In the genomic region with DNA sequence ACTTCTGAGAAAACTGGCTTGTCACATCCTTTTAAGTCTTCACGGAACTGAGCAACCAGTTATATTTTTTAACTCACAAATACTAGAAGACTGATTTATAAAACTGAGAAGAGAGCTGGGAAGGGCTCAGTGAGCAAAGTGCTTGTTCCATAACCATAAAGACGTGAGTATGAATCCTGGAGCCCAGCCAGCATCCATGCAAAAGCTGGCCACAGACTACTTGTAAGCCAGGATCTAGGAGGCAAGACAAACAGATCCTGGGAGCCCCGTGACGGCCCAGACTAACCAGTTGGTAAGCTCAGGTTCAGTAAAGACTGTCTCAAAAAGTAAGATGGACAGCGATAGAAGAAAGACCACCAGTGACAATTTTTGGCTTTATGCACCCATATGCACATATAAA, we compare ENCODE assay signal across 17 mouse cellular contexts.
DNase-seq lines count a peak whose midpoint lies in the region; ATAC-seq lines count a peak whose summit lies in the region.
"Had no signal": no experiment of that assay in that cellular context is flagged by ENCODE, and none has a peak within 500 bp of the region (broad histone marks: within the 10 kb centered on the region; RNA-seq: fewer than 3 reads in every experiment).

No protein-coding gene starts in this region.

- no peak overlapping the region for H3K4me3 ChIP-seq in embryonic facial prominence, embryonic 14.5 days (ENCODE audit: low read depth, low read length)
- no peak overlapping the region for H3K4me3 ChIP-seq in embryonic facial prominence, embryonic 10.5 days
- H3K4me3 ChIP-seq: forebrain, embryonic 10.5 days; kidney, embryonic 15.5 days; liver, embryonic 13.5 days; megakaryocyte, embryonic 14.5 days; midbrain, embryonic 13.5 days had no signal

- H3K9me3 ChIP-seq in embryonic facial prominence, embryonic 14.5 days (ENCODE audit: control insufficient read depth, low read length): no peaks in the 10 kb centered on the region
- no peaks in the 10 kb centered on the region for H3K9me3 ChIP-seq in embryonic facial prominence, embryonic 10.5 days
- H3K9me3 ChIP-seq: forebrain, embryonic 10.5 days; kidney, embryonic 15.5 days; liver, embryonic 13.5 days; megakaryocyte, embryonic 14.5 days; midbrain, embryonic 13.5 days had no signal

- peaks cover 56% of the 10 kb centered on the region for H3K36me3 ChIP-seq in embryonic facial prominence, embryonic 14.5 days (ENCODE audit: control insufficient read depth, insufficient read depth, low read length)
- peaks cover 61% of the 10 kb centered on the region for H3K36me3 ChIP-seq in embryonic facial prominence, embryonic 10.5 days (replicated peaks)

- H3K27me3 ChIP-seq in embryonic facial prominence, embryonic 14.5 days (replicated peaks; ENCODE audit: control insufficient read depth, insufficient read depth, low read length): no peaks in the 10 kb centered on the region
- H3K27me3 ChIP-seq in embryonic facial prominence, embryonic 10.5 days (replicated peaks; ENCODE audit: low read depth, poor library complexity, severe bottlenecking): no peaks in the 10 kb centered on the region
- H3K27me3 ChIP-seq: kidney, embryonic 15.5 days; liver, embryonic 13.5 days; megakaryocyte, embryonic 14.5 days; midbrain, embryonic 13.5 days had no signal

- ATAC-seq in embryonic facial prominence, embryonic 14.5 days (ENCODE audit: low read depth): no peak
- ATAC-seq: hindbrain, postnatal 0 days; intestine, embryonic 16.5 days; midbrain, embryonic 13.5 days had no signal

- peak; percentile 7 for DNase-seq in embryonic facial prominence, embryonic 14.5 days (ENCODE audit: low spot score)
- no peak for DNase-seq in embryonic facial prominence, embryonic 10.5 days (ENCODE audit: low spot score)
- DNase-seq in lung, adult 18-20 months: peak; percentile 22 to 46
- DNase-seq in lung, postnatal 14 days: no peak
- peak; percentile 31 for DNase-seq in adipocyte (ENCODE audit: low spot score)
- no peak for DNase-seq in thymus, postnatal 0 days (ENCODE audit: low spot score)
- DNase-seq in right cerebral cortex, postnatal 4 days: no peak
- DNase-seq: adrenal gland, postnatal 25 days; gastrocnemius, postnatal 36 days; kidney, postnatal 36 days; liver, embryonic 13.5 days had no signal

- no peak overlapping the region for H3K4me2 ChIP-seq in embryonic facial prominence, embryonic 14.5 days (ENCODE audit: low read depth, low read length)
- H3K4me2 ChIP-seq: kidney, embryonic 15.5 days; liver, embryonic 13.5 days; midbrain, embryonic 13.5 days had no signal

- WGBS in embryonic facial prominence, embryonic 14.5 days: 81% methylated on average over 5 of the region's 5 CpGs
- 88% methylated on average over 5 of the region's 5 CpGs for WGBS in embryonic facial prominence, embryonic 10.5 days

- no peaks in the 10 kb centered on the region for H3K4me1 ChIP-seq in embryonic facial prominence, embryonic 14.5 days (ENCODE audit: control insufficient read depth, insufficient read depth, low read length)
- H3K4me1 ChIP-seq in embryonic facial prominence, embryonic 10.5 days: no peaks in the 10 kb centered on the region
- H3K4me1 ChIP-seq: forebrain, embryonic 10.5 days; kidney, embryonic 15.5 days; liver, embryonic 13.5 days; megakaryocyte, embryonic 14.5 days; midbrain, embryonic 13.5 days had no signal

- no peak overlapping the region for H3K9ac ChIP-seq in embryonic facial prominence, embryonic 14.5 days (ENCODE audit: low read depth, low read length)
- H3K9ac ChIP-seq: kidney, embryonic 15.5 days; liver, embryonic 13.5 days; midbrain, embryonic 13.5 days had no signal

- no peak overlapping the region for H3K27ac ChIP-seq in embryonic facial prominence, embryonic 14.5 days (replicated peaks; ENCODE audit: low read depth, low read length)
- H3K27ac ChIP-seq in embryonic facial prominence, embryonic 10.5 days (replicated peaks): no peak overlapping the region
- H3K27ac ChIP-seq: forebrain, embryonic 10.5 days; hindbrain, postnatal 0 days; kidney, embryonic 15.5 days; liver, embryonic 13.5 days; midbrain, embryonic 13.5 days had no signal

Comparison
In these comparisons a context has a peak if more than half of its experiments do, and no peak if none do; other contexts are left out.
1. DNase-seq: peak in embryonic facial prominence, embryonic 14.5 days (single experiment), lung, adult 18-20 months (2 of 2) and adipocyte (single experiment); none in embryonic facial prominence, embryonic 10.5 days (single experiment), lung, postnatal 14 days (single experiment), thymus, postnatal 0 days (single experiment) and right cerebral cortex, postnatal 4 days (single experiment).